Mouse (Mus musculus) telencephalon, adult 2 months (tissue): ENCODE data around the gene Fam71f1.
"Not testable (repeated sequence)": the region's sequence is repeated elsewhere in the genome, so short reads cannot be mapped to it uniquely, and the experiment has no call there.

ENCODE experiments used
- DNase-seq: peaks from one replicate; pipeline ENCODE4 v3.0.0-alpha.2; 2011; ENCODE audit warnings: low read depth, low spot score

The Fam71f1 gene

DNA sequence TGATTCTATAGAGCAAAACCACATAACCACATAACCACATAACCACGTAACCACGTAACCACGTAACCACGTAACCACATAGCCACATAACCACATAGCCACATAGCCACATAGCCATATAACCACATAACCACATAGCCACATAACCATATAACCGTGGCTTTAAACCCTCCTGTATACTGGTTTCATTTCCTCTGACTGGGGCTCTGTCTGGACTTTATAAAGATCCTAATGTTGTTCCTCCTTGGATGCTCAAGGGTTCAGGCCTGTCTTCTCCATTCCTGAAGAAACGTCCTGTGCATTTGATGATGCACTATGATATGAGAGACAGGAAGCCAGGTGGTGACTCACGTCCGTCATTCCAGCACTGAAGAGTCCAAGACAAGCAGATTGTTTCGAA lies 8.0 kb downstream of the Fam71f1 start:
- DNase-seq: no peak

DNA sequence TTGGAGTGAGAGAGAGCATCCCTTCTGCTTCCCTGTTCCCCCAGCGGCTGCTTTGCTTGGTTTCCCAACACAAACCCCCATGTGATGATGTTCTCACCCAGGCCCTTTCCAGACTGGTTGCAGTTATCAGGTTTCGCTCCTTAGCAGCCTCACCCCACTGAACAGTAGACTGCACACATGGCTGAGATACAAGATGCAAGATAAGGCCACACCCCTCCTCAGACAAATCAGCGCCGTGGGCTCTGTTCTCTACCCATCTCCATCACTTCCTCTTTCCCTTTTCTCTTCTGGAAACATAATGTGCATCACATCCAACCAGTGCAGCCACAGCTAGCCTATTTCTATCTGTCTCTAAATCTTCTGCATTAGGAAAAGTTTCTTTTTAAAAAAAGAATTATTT lies 10.6 kb downstream of the Fam71f1 start:
- no peak for DNase-seq

DNA sequence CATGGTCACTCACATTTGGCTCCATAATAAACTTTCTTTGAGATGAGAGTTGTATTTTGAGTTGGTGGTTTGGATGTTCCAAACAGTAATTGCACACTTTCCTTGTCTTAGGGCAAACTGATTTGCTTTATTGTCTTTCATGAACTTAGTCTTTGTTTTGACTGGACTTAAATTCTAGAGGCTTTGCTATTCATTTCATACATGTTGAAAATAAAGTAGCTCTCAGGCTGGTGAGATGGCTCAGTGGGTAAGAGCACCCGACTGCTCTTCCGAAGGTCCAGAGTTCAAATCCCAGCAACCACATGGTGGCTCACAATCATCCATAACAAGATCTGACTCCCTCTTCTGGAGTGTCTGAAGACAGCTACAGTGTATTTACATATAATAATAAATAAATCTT lies 27.6 kb downstream of the Fam71f1 start:
- not testable (repeated sequence) for DNase-seq

DNA sequence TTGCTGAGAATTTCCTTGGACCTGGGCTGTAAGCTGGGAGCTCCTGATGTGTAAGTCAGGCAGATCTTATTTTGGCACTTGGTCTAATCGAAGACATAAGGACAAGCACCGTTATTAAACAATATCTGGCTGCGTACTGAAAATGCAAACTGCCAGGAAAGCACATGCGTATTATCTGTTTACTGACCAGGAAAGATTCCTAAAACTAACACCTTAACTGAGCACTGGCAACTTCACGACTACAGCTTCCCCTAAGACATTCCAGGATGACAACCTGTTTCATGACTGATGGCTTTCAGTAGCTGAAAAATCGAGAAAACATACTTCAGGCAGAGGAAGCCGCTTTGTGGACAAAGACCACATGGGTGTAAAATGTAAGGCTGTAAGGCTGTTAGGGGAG lies 28.2 kb downstream of the Fam71f1 start:
- DNase-seq: no peak

DNA sequence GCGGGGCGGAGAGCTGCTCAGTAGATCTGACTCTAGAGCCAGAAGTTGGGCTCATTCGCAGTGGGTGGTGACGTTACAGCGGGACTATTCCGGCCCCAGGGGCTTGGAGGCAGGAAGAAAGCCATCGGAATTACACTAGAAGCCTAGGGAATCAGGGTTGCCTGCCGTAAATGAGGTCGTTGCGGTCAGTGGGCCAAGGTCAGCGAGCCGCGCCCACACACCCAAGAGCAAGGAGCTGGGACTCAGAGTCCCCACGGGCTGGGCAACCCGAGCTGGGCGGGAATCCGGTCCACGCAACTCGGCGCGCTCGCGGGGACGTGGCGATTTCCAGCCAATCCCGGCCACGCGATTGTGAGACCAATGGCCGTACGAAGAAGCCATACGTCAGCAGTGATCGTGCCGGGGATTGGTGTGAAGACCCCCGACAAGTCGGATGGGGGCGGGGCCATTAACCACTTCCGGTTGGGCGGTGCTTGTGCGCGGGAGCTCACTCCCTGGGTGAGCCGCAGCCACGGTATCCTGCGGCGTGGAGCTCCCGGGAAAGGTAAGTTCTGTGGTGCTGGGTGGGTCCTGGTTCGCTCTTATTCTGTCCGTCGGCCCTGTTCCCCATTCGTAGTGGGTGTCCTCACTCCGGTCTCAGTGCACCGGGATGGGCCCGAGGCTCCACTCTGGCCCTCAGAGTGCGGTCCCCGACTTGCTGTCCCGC lies 28.9 kb downstream of the Fam71f1 start, which contains the start of gene Calu:
Gene Calu (plus strand): TSS at position 405 of the 706 bp plus-strand sequence.
- DNase-seq: peak; percentile 98

DNA sequence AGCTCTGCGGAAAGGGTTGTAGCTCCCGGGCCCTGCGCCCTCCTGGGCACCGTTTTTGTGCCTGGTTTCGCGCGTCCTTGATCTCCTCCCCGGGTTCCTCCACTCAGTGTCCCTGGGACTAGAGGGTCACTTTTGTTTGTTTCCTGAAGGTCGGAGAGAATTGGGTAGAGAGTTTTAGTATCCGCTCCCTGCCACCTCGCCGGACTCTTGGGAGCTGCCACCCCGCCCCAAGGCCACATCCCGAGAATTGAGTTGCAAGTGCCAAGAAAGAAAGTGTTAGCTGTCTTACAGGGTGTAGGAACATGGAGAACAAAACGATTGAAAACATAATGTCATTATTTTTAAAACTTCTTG lies 29.4 kb downstream of the Fam71f1 start:
- DNase-seq: no peak

DNA sequence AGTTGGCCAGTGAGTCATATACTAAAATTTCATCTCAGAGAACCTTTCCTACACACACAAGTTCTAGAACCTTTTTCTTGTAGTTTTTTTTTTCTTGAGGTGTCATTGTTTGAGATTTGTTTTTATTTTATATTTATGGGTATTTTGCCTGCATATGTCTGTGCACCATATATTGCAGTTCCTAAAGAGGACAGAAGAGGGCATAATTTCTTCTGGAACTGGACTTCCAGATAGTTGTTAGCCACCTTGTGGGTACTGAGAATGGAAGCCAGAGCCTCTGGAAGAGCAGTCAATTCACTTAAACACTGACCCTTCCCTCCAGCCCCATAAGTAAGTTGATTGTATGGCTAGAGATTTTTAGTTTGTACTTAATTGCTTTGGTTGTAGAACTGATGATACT lies 32.7 kb downstream of the Fam71f1 start:
- DNase-seq: no peak

DNA sequence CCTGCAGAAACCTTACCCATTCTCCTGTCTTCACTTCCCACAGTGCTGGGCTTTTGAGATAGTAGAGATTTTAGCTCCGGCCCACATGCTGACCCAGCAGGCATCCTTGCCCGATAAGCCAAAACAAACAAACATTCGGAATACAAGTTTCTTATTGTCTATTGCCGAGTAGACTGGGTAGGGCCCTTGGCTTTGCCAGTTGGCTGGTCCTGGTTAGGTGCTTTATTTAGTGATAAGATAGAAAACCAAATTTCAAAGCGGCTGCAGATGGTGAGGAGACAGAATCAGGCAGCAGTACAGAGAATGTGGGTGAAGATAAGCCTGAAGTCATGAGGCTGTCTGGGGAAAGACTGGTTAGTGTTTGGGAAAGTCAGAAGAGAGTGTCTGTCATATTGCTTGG lies 33.9 kb downstream of the Fam71f1 start:
- no peak for DNase-seq

DNA sequence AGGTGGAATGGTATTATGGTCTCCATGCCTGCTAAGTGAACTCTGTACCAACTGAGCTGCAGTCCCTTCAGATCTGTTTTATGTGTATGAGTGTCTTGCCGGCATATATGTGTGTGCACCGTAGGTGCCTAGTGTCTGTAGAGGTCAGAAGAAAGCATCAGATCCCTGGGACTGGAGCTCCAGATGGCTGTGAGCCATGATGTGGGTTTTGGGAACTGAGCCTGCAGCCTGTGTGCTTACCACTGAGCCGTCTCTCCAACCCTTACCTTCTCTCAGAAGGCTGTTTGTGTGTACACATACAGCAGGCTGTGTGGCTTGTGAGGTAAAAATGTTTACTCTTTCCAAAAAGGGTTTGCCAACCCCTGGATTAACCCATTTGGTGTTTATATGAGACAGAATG lies 40.4 kb downstream of the Fam71f1 start:
- DNase-seq: no peak

DNA sequence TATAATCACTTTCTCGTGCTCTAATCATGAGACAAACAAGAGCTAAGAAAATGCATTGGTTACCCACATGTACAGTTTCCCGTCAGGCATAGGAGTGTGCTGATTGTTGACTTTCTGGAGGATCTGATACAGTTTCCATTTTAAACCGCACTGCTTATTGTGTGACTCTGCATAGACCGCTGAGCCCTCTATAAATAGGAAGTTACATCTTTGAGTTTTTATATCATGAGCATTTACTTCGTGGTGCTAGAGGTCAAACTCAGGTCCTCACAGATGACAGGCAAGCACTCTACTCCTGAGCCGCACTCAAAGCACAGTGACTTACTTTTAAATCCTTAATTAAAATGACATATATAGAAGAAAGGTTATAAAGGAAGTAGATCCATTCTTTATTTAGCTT lies 41.3 kb downstream of the Fam71f1 start:
- DNase-seq: no peak

DNA sequence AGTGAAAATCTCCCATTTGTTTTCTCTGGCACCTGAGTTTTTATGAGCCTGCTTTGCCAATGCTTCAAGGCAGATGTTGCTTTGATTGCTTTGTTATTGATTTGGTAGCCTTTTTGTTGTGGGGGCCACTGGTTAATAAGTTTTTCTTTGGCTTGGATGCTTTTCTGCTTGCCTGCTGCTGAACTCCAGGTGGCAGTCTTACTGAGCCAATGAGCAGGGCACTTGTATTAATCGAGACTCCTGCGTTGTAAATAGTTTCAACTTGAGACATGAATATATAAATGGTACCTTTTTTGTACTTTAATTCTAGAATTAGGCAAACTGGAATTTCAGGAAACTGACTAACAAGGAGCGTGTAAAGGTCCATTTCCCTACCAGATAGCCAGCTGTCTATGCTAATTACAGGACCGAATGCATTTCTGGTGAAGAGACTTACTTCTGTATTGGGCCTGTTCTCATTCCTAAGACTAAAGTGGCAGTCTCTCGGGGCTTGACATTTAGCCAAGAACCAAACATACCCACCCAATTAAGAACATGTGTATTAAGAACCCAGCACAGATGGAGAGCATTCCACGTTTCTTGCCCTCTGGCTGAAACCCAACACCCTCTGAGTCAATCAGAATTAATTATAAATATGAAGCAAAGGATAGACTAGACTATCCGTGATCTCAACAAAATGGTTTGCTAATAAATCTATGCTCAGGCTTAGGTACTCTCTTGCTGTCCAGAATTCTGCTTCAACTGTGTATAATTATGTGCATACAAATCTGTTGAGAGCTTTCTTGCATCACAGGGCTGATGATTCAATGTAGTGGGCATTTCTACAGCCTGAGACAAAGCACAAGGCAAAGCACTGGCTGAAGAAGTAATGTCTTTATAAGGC lies 43.5 kb downstream of the Fam71f1 start:
- DNase-seq: no peak

DNA sequence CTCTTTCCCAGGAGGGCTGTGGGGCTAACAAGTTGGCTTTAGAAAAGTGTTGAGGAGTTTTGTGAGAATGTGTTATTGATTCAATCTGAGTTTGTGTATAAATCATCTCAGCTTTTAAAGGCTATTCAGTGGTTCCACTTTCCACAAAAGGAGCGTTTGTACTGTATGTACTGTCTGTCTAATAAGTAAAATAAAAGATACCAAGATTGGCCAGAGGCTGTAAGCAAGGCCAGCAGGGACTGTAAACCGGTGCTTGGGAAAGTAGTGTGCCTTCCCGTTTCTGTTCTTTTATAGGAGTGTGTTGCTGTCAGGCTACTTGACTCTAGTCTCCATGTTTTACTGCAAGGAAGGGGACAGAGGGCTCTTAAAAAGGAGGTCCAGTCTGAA lies 44.2 kb downstream of the Fam71f1 start:
- DNase-seq: no peak

DNA sequence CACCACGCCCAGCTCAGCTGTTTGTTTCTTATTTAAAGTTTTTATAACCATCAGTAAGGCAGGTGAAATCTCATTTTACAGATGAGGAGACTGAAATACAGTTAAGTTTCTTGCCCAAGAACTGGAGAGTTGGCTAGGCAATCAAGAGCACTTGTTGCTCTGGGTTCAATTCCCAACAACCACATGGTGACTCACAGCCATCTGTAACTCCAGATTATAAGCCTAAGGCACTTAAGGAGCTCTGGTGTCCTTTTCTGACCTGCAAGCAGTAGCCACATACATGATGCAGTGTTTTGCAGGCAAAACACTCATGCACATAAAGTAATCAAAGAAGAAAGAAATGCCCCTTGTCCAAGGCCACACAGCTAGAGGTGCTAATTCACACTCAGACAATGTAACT lies 46.3 kb downstream of the Fam71f1 start:
- DNase-seq: no peak

DNA sequence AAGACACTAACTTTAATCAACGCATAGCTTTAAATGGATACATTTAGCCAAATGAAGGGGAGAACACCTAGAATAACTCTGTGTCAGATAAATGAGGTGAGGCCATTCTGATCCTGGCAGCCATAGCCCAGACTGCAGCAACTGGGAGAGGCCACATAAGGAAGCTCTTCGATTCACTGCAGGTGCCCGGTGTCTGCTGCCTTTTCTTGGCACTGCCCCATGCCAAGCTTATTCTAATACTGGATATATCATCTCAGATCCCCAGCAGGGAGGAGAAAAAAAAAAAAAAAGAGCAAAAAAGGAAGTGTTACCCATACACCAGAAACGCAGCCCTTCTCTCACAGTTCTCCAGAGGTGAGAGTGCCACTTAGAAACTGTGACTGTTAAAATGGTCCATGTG lies 58.4 kb downstream of the Fam71f1 start:
- DNase-seq: no peak

DNA sequence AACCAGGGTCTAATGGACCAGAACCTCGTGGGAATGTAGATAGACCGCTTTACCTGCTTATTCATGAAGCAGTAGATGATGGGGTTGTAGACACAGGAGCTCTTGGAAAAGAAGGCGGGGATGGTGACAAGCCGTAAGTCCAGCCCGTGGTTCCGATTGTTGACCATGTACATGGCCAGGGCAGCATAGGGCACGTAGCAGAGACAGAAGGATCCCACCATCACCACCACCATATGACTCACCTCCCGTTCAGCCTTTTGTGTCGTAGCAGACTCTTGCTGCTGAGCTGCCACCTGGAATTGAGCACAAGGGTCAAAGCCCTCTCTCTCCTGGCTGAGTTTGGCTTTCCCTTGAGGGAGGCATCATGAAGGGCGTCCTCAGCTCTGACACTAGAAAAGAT lies 59.7 kb downstream of the Fam71f1 start:
- DNase-seq: no peak

DNA sequence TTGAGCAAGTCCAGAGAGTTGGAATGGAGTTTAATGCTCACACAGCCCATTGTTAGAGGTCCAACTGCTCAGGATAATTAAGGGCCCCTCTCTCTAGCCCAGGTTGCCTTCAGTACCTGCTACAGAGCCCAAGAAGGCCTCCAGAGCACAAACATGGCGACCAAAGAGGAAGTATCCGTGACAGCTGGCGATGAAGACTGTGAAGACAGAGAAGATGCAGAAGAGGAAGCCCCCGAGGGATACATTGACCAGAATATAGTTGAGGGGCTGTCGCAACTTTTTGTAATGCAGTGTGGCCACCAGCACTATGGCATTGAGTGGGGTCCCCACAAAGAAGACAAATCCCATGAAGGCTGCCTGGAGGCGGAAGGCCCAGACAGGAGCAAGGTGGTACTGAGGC lies 61.0 kb downstream of the Fam71f1 start:
- DNase-seq: no peak

DNA sequence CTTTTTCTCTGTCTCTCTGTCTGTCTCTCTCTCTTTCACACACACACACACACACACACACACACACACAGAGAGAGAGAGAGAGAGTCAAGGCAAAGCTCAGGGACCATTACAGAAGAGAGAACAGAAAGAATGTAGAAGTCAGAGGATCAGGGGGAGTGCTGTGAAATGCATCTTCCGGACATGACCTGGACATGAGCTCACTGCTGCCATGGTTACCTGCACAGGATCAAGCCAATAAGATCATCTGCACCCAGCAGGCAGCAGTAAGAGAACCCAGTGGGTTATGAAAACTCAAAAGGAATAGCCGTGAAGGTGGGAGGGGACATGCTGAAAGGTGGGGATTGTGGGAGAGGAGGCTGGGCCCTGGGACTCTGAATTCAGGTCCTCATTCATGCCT lies 63.5 kb downstream of the Fam71f1 start:
- no peak for DNase-seq
